Mouse (Mus musculus) brain, adult 2 months (tissue): ENCODE measurements around the gene Dnmt3a.
A peak's percentile ranks its signal among the peaks of the same experiment; 100 is the strongest.

Experiments
- DNase-seq: peaks from one replicate; pipeline ENCODE4 v3.0.0; 2011; ENCODE audit warnings: low read depth, low spot score

The Dnmt3a gene

DNA sequence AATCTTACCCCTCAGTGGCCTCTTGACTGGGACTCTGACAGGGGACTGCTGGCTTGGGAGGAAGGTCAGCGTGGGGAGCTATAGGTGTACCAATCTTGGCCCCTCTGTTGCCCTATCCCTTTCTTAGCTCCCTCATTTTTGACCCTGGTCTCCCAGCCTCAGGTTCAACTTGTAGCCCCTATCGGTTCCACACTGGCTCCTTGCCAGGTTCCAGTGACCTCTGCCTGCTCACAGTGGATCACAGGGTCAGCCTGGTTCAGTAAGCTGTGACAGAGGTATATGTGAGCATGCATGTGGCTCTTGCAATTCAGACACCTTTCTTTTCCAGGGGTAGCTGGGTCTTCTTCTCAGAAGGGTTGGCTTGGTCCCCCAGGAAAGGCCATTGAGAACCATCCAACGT lies 110.0 kb downstream of the Dnmt3a start:
- no peak for DNase-seq

DNA sequence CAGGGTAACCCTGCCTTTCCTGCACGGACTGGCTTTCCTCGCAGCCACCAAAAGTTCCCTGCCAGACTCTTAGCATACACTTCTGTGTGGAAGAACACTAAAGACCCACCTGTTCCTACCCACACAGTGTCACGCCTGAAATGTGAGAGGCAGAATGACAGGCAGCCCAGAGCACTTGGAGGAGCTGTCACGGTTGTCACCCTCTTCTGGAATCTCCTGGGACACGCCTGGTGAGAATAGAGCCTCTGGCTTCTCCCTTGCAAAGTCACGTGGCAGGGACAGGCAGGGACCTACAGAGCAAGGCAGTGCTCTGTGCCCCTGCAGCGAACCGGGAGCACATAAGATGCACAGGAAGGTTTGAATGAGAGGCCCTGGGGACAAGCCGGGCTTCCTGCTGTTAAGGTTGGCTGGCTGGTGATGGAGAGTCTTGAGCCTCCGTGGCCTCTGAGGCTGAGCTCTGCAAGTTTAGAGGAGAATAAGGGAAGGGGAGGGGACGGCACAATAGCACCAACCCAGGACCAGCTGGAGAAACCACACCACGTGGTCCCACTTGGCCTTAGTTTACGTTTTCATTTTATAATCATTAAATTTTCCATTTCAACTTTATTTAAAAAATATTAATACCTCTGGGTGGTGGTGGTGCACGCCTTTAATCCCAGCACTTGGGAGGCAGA lies 112.0 kb downstream of the Dnmt3a start:
- DNase-seq = peak; percentile 77

DNA sequence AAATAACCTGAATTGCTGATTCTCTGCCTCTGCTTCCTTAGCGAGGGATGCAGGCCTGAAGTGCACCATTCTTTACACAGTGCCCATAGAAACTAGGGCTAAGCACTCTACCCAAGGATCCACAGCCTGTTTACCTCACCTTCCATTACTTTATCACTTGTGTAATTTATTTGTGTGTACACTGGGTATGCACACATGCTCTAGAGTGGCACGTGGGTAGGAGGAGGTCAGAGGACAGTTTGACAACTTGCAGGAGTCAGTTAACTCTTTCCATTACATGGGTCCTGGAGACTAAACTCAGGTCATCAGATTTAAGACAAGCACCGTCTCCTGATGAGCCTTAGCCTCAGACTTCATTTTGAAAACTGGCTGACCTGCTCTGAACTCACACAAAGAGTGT lies 112.8 kb downstream of the Dnmt3a start:
- no peak for DNase-seq

GRCm38 (mm10) chr12:3919423-3919822 lies 113.6 kb downstream of the Dnmt3a start:
- no peak for DNase-seq

DNA sequence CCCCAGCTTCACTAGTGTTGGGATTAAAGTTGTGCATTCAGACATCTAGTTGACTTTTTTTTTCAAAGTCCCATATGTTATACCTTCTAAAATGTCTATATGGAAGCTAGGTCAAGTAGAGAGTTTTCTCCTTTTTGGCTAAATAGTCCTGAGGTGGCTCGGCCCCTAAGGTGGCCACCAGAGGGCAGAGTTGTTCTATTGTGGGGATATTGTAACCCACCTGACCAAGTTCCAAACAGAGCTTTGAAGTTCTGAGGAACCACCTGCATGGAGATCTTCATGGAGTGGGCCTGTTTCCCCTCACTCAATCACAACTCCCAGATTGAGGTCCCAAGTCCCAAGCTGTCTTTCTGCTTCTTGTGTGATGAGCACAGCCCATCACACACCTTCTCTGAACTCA lies 120.3 kb downstream of the Dnmt3a start:
- DNase-seq = peak; percentile 79

- peak; percentile 83 for DNase-seq
These were observed 123.0 kb downstream of the Dnmt3a start for GRCm38 (mm10) chr12:3928841-3929240.

DNA sequence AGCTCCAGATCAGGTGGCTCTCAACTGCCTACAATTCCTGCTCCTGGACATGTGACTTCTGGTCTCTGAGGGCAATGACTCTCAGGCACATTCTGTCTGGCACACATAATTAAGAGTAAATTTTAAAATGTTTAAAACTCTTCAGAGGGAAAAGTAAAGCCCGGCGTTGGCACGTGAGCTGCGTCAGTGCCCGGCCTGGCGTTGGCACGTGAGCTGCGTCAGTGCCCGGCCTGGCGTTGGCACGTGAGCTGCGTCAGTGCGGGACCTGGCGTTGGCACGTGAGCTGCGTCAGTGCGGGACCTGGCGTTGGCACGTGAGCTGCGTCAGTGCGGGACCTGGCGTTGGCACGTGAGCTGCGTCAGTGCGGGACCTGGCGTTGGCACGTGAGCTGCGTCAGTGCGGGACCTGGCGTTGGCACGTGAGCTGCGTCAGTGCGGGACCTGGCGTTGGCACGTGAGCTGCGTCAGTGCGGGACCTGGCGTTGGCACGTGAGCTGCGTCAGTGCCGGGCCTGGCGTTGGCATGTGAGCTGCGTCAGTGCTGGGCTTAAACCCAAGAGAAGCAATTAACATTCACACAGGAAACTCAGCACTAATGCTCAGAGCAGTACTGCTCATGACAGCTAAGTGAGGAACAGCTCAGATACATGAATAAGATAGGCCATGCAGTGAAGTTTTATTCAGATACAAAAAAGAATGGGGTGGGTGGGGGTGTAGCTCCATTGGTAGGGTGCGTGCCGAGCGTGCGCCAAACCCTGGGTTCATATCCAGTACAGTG lies 124.5 kb downstream of the Dnmt3a start:
- DNase-seq = peak; percentile 87

DNA sequence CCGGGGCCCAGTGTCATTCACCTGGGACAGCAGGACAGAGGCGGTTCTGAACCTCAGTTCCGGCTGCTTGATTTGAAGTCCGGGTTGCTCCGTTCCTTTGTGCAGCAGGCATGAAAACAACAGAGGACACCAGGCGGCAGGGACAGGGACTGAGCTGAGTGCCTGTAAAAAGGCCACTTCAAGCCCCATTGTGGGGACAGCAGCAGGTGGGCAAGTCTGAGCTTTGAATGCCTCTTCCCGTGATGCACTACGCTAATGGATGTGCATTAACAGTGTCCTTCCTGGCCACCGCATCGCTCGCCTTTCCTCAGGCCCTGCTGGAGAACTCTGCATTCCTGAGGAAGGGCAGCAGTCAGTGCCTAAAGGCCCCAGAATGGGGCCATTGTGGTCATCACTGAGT lies 136.2 kb downstream of the Dnmt3a start:
- no peak for DNase-seq

DNA sequence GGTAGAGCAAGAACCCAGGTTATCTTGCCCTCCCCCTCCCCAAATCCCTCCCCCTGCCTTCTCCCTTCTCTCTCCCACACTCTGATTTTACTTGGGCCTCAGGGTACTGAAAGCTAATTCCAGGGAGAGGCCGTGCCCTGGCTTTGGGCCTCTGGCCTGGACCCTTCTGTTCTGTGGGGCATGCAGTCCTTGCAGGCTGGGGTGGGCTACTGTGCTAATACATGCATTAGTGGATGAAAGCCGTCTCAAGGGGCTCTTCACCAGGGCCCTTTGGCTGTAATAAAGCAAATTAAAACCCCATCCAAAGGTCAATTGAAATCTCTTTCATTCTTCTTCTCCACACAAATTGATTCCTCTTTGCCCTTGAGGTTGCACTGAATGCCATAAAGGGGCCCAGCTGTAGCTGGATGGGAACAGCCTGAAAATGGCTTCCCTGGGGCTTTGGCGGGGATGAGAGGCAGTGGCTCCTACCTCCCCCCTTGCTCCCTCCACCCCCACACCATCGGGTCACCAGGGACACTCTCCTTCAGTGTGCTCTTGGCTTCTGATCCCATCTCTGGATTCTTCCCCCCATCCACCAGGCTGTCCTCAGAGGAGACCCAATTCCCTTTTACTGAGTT lies 138.8 kb downstream of the Dnmt3a start:
- DNase-seq = no peak

DNA sequence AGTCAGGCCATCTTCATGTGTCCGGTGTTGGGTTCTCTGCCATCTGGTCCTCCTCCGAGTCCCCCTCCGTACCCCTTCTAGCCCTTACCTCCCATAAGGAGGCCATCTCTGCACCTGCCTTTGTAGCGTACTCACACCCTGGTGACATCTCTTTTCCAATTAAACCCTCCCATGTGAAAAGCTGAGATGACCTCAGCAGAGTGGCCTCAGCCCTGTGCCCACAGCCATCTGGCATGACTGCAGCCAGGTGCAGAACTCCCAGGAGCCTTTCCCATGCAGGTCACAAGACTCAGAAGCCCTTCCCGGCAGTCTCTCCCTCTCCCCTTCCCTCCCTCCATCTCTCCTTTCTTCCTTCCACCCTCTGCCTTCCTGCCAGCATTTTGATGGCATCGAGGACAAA lies 141.7 kb downstream of the Dnmt3a start:
- DNase-seq = peak; percentile 63

DNA sequence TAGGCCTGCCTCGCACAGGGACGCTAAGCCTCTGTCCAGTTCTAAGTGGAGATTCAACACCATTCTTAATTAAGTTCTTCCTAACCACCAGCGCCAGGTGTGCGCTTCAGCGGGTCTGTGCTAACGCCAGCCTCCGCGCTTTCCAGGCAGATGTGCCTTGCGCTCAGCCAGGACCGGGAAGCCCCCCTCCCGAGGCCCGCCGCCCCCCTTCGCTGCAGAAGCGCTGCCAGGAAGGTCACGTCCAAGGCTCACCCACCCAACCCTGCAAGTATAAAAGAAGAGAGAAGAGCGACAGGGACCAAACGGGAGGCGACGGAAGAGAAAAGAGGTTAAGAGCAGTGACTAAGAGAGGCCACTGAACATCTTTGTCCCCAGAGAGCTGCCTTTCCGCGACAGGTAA lies 148.8 kb downstream of the Dnmt3a start, which contains the start of gene Pomc:
Gene Pomc (plus strand): TSS at position 301 of the 400 bp plus-strand sequence.
- DNase-seq = no peak

- no peak for DNase-seq
These were observed 149.6 kb downstream of the Dnmt3a start for GRCm38 (mm10) chr12:3955371-3955770.

- peak; percentile 53 for DNase-seq
These were observed 150.5 kb downstream of the Dnmt3a start for GRCm38 (mm10) chr12:3956351-3956750.

- peak; percentile 98 for DNase-seq
These were observed 154.2 kb downstream of the Dnmt3a start for GRCm38 (mm10) chr12:3959791-3960543.

GRCm38 (mm10) chr12:3960553-3960952 lies 154.7 kb downstream of the Dnmt3a start:
- peak; percentile 54 for DNase-seq
